Mouse (Mus musculus): ENCODE results near the gene Tfr2. TPM values are rescaled to one million over a fixed set of nuclear protein-coding genes. Genes with fewer than 3 reads are reported as not detected.

Tfr2 gene
- polyA plus RNA-seq, 1 experiment = 5.4 TPM

- TF ChIP-seq POLR2A (IDR thresholded peaks at IDR 0.05; ENCODE audit: insufficient read depth, low read length) = no peak
- no peak for TF ChIP-seq CTCF (IDR thresholded peaks at IDR 0.05; ENCODE audit: low read depth, low read length)
- TF ChIP-seq EP300 (IDR thresholded peaks at IDR 0.05; ENCODE audit: insufficient read depth, low read depth, low read length) = no peak
- Histone ChIP-seq H3K36me3 (ENCODE audit: control insufficient read depth, insufficient read depth, low read length, poor library complexity, severe bottlenecking) (peaks cover 11% of the 10 kb centered on the region), H3K27ac (ENCODE audit: insufficient read depth, low read length) (peak overlapping the region; percentile 77), H3K9me3 (replicated peaks; ENCODE audit: control insufficient read depth, insufficient read depth, low read length, poor library complexity, severe bottlenecking) (no peaks in the 10 kb centered on the region), H3K9ac (ENCODE audit: low read depth, poor library complexity, severe bottlenecking) (peak overlapping the region; percentile 90), H3K4me1 (ENCODE audit: control insufficient read depth, insufficient read depth, low read length) (peaks cover 5% of the 10 kb centered on the region), H3K4me3 (ENCODE audit: low read depth, low read length) (peak overlapping the region; percentile 83), H3K27me3 (ENCODE audit: control insufficient read depth, insufficient read depth, low read length, poor library complexity, severe bottlenecking) (no peaks in the 10 kb centered on the region)
These were observed 31.7 kb downstream of the Tfr2 start for GRCm38 (mm10) chr5:137601365-137601729.

- H3K9me3 ChIP-seq (replicated peaks; ENCODE audit: control insufficient read depth, insufficient read depth, low read length, poor library complexity, severe bottlenecking) = no peaks in the 10 kb centered on the region
- peaks cover 10% of the 10 kb centered on the region for H3K36me3 ChIP-seq (ENCODE audit: control insufficient read depth, insufficient read depth, low read length, poor library complexity, severe bottlenecking)
- H3K27me3 ChIP-seq (ENCODE audit: control insufficient read depth, insufficient read depth, low read length, poor library complexity, severe bottlenecking) = no peaks in the 10 kb centered on the region
- no peak for TF ChIP-seq POLR2A (IDR thresholded peaks at IDR 0.05; ENCODE audit: insufficient read depth, low read length)
- TF ChIP-seq EP300 (IDR thresholded peaks at IDR 0.05; ENCODE audit: insufficient read depth, low read depth, low read length) = 0 out of 2 replicates have a peak, but pooled peaks have one; percentile 10
- H3K4me1 ChIP-seq (ENCODE audit: control insufficient read depth, insufficient read depth, low read length) = peaks cover 10% of the 10 kb centered on the region
- H3K4me3 ChIP-seq (ENCODE audit: low read depth, low read length) = peak overlapping the region; percentile 48
- peak overlapping the region; percentile 44 for H3K27ac ChIP-seq (ENCODE audit: insufficient read depth, low read length)
- peak overlapping the region; percentile 62 for H3K9ac ChIP-seq (ENCODE audit: low read depth, poor library complexity, severe bottlenecking)
These were observed 38.4 kb downstream of the Tfr2 start for GRCm38 (mm10) chr5:137607860-137608653.

GRCm38 (mm10) chr5:137608654-137609190 lies 39.1 kb downstream of the Tfr2 start:
- Histone ChIP-seq H3K27me3 (ENCODE audit: control insufficient read depth, insufficient read depth, low read length, poor library complexity, severe bottlenecking) (no peaks in the 10 kb centered on the region), H3K9ac (ENCODE audit: low read depth, poor library complexity, severe bottlenecking) (peak overlapping the region; percentile 62), H3K9me3 (replicated peaks; ENCODE audit: control insufficient read depth, insufficient read depth, low read length, poor library complexity, severe bottlenecking) (no peaks in the 10 kb centered on the region), H3K4me1 (ENCODE audit: control insufficient read depth, insufficient read depth, low read length) (peaks cover 10% of the 10 kb centered on the region), H3K36me3 (ENCODE audit: control insufficient read depth, insufficient read depth, low read length, poor library complexity, severe bottlenecking) (peaks cover 8% of the 10 kb centered on the region), H3K4me3 (ENCODE audit: low read depth, low read length) (peak overlapping the region; percentile 48), H3K27ac (ENCODE audit: insufficient read depth, low read length) (peak overlapping the region; percentile 62)
- TF ChIP-seq POLR2A (IDR thresholded peaks at IDR 0.05; ENCODE audit: insufficient read depth, low read length) (no peak), EP300 (IDR thresholded peaks at IDR 0.05; ENCODE audit: insufficient read depth, low read depth, low read length) (no peak), CTCF (IDR thresholded peaks at IDR 0.05; ENCODE audit: low read depth, low read length) (no peak)

GRCm38 (mm10) chr5:137609292-137609691 lies 39.7 kb downstream of the Tfr2 start:
- peak overlapping the region; percentile 62 for H3K9ac ChIP-seq (ENCODE audit: low read depth, poor library complexity, severe bottlenecking)
- H3K4me3 ChIP-seq (ENCODE audit: low read depth, low read length) = peak overlapping the region; percentile 48
- TF ChIP-seq EP300 (IDR thresholded peaks at IDR 0.05; ENCODE audit: insufficient read depth, low read depth, low read length) = no peak
- TF ChIP-seq POLR2A (IDR thresholded peaks at IDR 0.05; ENCODE audit: insufficient read depth, low read length) = no peak
- no peak for TF ChIP-seq CTCF (IDR thresholded peaks at IDR 0.05; ENCODE audit: low read depth, low read length)

GRCm38 (mm10) chr5:137610056-137610455 lies 40.4 kb downstream of the Tfr2 start:
- Histone ChIP-seq H3K9ac (ENCODE audit: low read depth, poor library complexity, severe bottlenecking) (peak overlapping the region; percentile 60), H3K4me1 (ENCODE audit: control insufficient read depth, insufficient read depth, low read length) (peaks cover 10% of the 10 kb centered on the region)

More at GRCm38 (mm10) chr5:137609292-137609691, 39.7 kb downstream of the Tfr2 start:
- Histone ChIP-seq H3K36me3 (ENCODE audit: control insufficient read depth, insufficient read depth, low read length, poor library complexity, severe bottlenecking) (peaks cover 8% of the 10 kb centered on the region), H3K27ac (ENCODE audit: insufficient read depth, low read length) (peak overlapping the region; percentile 62), H3K27me3 (ENCODE audit: control insufficient read depth, insufficient read depth, low read length, poor library complexity, severe bottlenecking) (no peaks in the 10 kb centered on the region), H3K9me3 (replicated peaks; ENCODE audit: control insufficient read depth, insufficient read depth, low read length, poor library complexity, severe bottlenecking) (no peaks in the 10 kb centered on the region), H3K4me1 (ENCODE audit: control insufficient read depth, insufficient read depth, low read length) (peaks cover 10% of the 10 kb centered on the region)

More at GRCm38 (mm10) chr5:137610056-137610455, 40.4 kb downstream of the Tfr2 start:
- peak overlapping the region; percentile 66 for H3K4me3 ChIP-seq (ENCODE audit: low read depth, low read length)
- peak overlapping the region; percentile 62 for H3K27ac ChIP-seq (ENCODE audit: insufficient read depth, low read length)
- no peaks in the 10 kb centered on the region for H3K27me3 ChIP-seq (ENCODE audit: control insufficient read depth, insufficient read depth, low read length, poor library complexity, severe bottlenecking)
- TF ChIP-seq POLR2A (IDR thresholded peaks at IDR 0.05; ENCODE audit: insufficient read depth, low read length) (no peak), EP300 (IDR thresholded peaks at IDR 0.05; ENCODE audit: insufficient read depth, low read depth, low read length) (no peak)
- peaks cover 8% of the 10 kb centered on the region for H3K36me3 ChIP-seq (ENCODE audit: control insufficient read depth, insufficient read depth, low read length, poor library complexity, severe bottlenecking)
- H3K9me3 ChIP-seq (replicated peaks; ENCODE audit: control insufficient read depth, insufficient read depth, low read length, poor library complexity, severe bottlenecking) = no peaks in the 10 kb centered on the region
